Mouse (Mus musculus) layer of hippocampus, adult 18-20 months (tissue): ENCODE data around the gene Saxo1. TPM values are rescaled to one million over a fixed set of nuclear protein-coding genes. Genes with fewer than 3 reads are reported as not detected.
A peak's percentile ranks its signal among the peaks of the same experiment; 100 is the strongest.

Source experiments
- DNase-seq, 2 experiments: peaks; one replicate each; pipeline ENCODE4 v3.0.0; 2022; ENCODE audit warnings: low spot score in 2 of 2
- long read RNA-seq: library from polyadenylated mRNA; stranded (forward); transcript quantifications from one replicate; pipeline ENCODE4 v2.0.0, GENCODE M21; 2021
- total RNA-seq, 2 experiments: library from RNA; stranded (reverse); gene quantifications; 2 replicates each; pipeline ENCODE4 v1.2.3; 2021

Gene Saxo1
- not detected for total RNA-seq
- long read RNA-seq = 0 reads

DNA sequence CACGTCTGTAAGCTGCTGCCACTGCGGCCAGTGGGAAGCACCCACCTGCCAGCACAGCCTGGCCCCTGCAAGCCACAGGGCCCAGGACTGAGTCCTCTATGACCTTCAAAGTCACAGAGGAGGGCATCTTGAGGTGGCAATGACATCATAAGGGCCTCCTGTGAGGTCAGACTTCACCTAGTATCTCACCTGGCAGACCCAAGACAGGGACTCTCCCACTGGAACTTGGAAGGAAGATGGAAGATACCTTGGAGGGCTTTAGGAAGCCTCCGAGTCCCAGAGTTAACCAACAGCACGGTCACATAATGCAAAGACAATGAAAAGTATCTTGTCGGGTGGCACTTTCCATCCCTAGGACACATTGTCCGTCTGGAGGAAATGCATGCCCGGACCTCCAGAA lies at the start of gene Saxo1:
TSS of gene Saxo1 (minus strand) at position 101 of the 400 bp plus-strand sequence.
- DNase-seq = no peak

DNA sequence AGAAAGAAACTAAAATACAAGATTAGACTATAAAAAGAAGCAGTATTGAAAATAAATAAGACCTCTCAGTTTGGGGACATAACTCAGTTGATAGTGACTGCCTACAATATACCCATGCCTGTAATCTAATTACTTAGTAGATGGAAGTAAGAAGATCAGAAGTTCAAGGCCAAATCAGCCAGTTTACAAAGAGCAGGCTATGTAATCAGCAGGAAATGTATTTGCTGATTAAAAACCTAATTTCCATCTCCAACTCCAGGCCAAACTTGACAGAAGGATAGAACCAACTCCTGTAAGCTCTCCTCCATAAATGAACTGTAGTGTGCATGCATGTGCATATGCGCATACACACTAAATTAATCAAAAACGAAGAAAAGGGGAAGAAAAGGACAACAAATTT lies 33.2 kb upstream of the Saxo1 start:
- DNase-seq = no peak

DNA sequence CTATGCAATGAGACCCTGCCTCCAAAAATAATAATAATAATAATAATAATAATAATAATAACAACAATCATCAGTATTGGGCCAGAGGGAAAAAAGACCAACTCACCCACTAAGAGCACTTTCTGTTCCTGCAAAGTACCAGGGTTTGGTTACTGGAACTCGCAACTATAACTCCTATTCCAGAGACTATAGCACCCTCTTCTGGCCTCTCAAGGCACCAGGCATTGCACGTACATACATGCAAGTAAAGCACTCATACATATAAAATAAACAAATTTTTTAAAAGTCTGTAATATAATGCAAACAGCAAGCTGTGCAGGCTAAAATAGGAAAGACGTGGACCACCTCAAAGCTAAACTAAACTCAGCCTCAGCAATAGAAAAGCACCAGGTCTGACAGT lies 30.1 kb upstream of the Saxo1 start:
- DNase-seq = no peak

DNA sequence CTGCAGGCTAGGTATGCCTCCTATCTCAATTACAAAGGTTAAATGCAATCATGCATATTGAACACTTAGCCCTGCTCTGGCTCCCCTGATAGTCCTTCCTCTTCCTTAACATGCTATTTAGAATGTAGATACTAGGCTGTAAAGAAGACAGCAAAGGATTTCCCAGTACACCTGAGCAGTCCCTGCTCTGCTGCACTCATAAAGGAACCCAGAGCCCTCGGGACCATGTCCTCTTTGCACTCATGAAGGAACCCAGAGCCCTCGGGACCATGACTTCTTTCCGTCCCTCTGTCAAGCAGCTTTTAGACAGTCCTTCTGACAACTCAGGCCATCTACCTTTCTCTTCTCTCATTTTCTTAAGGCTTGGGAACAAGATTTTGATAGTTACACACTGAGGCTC lies 22.5 kb upstream of the Saxo1 start:
- no peak for DNase-seq

DNA sequence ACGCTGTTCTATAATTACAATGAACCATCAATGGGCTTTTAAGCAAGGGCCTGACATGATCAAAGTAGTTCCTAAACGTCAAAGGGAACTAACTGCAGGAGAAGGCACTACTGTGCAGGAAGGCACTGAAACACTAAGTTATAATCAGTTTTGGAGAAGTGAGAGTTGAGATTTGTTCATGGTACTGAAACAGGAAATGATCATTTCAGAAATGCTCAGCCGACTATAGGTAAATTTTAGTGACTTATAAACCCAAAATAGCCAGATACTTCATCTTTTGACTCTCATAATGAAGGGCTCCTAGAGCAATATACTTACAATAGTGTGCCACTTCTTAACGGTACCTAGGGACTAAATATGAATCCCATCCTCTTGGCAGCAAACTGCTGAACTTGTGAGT lies 21.9 kb upstream of the Saxo1 start:
- DNase-seq = no peak

DNA sequence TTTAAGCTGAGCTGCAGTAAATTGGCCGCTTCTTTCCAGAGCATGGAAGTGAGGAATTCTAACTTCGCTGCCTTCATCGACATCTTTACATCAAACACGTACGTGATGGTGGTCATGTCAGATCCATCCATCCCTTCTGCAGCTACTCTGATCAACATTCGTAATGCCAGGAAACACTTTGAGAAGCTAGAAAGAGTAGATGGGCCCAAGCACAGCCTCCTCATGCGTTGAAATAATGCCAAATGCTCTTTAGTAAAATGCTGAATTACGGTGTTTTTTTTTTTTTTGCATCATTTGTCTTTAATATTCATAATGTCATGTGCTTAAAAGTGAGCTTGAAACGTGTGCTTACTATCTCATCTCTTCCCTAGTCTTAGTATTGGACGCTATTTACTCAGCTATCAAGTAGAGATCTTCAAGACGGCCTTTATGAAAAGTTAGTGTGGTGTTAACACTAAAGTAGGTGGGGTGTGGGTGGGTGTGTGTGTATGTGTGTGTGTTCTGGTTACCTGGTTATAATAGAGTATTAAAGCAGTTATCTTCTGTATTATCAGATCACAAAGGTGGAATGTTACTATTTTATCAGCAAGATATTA lies 18.6 kb upstream of the Saxo1 start:
- DNase-seq = no peak

DNA sequence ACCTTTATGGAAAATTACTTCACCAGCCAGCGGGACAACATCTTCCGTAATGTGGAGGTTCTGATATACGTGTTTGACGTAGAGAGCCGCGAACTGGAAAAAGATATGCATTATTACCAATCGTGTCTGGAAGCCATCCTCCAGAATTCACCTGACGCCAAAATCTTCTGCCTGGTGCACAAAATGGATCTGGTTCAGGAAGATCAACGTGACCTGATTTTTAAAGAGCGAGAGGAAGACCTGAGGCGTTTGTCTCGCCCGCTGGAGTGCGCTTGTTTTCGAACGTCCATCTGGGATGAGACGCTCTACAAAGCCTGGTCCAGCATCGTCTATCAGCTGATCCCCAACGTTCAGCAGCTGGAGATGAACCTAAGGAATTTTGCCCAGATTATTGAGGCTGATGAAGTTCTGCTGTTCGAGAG lies 18.0 kb upstream of the Saxo1 start:
- DNase-seq = peak; percentile 18 to 34

DNA sequence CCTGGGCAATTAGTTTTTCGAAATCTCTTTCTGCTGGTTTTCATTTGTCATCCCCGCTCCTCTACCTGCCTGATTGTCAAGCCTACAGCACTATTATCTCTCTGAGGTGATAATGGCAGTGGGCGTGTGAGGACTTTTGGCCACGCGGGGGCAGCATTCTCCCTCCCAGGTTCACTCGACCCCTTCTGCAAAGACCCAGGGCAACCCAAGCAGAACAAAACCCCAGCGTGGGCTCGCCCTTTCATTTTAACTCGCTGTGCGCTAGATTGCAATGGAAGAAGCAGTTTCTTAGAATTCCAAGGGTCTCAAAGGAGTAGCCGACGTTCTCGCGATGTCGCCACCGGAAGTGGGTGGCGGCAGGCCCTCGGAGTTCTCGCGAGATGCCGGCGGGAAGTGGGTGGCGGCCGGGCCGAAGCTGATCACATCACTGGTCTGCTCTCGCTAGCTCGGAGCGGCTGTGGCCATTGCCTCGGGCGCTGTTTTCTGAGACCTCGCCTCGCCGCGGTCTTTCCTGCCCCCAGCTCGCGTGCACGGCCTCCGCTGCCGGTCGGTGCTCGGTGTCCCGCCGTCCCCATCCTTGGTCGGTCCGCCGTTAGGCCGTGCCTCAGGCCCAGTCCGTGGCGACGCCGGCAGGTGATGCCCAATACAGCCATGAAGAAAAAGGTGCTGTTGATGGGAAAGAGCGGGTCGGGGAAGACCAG lies 17.3 kb upstream of the Saxo1 start, which contains the start of gene Rraga:
TSS of gene Rraga (plus strand) at position 386 of the 701 bp plus-strand sequence.
- peak; percentile 89 to 95 for DNase-seq

DNA sequence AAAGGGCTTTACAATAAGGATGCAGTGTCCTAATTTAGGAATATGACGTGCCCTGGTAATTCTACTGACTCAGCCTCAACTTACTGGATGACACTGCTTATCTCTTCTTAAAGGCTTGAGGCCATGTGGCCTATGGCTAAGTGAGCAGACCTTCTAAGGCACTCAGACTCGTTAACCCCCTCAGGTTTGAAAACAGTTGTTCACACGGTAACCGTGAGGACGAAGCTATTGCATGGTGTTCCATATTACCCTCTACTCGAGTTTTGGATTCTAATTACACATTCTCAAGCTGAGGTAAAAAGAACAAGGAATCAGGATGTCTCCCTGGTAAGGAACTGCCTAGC lies 16.8 kb upstream of the Saxo1 start:
- DNase-seq = no peak

DNA sequence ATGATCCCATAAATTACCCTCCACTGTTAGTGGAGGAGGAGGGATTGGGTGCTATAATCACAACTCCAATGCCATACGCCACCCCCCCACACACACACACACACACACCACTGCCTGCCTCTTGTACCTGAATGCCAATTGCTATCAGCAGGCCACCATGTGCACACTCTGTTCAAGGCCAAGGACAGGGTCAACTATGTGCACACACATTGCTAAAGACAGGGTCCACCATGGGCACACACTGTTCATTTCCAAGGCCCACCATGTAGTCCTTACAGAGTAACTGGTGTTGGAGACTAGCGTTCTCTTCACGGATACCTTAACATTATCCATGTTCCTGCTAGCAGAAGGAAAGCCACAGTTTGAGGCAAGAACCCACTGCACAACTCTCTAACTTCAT lies 2.9 kb upstream of the Saxo1 start:
- no peak for DNase-seq

DNA sequence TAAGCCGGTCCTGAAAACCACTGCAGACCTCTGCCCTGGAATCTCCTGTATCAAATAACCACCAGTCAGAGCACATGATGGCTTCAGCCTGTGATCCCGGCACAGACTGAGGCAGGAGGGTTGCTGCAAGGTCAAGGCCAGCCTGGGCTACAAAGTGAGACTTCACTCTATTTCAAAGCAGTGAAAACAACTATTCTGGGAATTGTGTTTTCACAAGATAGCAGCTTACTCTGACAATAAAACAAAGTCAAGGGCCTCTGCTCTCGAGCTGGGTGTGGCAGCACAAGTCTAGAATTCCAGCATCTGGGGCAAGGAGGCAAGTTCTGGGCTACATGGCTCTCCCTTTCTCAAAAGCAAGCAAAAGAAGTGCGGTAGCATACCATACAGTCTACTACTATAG lies 878 bp upstream of the Saxo1 start:
- DNase-seq = no peak

DNA sequence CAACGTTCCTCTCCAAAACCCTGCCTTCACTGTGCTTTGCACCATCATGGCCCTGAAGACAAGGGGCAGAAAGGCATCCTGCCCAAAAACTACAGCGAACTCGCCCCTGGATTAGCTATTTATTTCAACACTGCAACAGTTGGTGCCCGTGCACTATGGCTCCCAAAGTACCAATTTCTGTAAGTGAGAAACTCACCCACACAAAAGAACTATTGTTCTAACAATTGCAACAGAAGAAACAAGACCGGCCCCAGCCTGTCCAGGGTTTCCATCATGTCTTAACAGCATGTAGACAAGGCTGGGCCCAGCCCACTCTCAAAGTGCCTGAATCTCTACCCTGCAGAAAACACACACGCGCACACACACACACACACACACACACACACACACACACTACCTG lies 757 bp downstream of the Saxo1 start:
- DNase-seq = no peak

DNA sequence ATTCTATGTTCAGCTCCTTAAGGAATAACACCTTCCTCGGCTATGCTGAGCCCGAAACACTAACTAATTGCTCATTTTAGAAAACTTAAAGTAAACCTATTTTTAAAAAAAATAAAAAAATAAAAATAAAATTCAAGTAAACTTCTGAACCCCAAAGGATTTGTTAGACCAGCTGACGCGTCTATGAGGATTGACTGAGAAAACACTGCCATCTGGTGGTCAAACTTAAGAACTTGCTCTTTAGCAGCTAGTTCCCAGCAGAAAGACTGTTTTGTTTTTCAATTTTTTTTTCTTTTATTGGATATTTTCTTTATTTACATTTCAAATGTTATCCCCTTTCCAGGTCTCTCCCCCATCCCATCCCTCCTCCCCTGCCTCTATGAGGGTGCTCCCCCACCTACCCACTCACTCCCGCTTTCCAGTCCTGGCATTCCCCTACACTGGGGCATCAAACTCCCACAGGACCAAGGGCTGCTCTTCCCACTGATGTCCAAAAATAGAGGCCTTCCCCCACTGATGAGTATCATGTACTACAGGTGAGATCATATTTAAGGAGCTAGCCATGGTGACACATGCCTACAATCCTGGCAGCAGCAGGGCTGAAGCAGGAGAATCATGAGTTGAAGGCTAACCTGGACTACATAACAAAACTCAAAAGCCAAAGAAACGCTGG lies 3.0 kb downstream of the Saxo1 start:
- no peak for DNase-seq

DNA sequence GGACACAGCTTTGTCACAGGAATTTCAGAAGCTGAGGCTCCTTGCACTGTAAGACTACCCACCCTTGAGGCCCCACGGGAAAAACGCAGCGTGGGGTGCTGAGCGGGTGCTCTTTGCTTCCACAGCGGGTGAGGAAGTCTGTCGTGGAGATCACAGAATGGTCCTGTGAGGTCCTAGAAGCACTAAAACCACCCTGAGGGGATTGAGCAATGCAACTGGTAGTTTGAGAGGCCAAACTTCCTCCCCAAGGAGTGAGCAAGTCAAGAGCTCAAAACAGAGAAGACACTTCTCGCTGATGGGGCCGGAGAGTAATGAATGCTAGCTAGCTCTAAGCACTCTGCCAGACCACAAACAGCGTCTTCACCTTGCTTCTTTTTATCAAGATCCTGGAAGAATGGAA lies 9.8 kb downstream of the Saxo1 start:
- no peak for DNase-seq

DNA sequence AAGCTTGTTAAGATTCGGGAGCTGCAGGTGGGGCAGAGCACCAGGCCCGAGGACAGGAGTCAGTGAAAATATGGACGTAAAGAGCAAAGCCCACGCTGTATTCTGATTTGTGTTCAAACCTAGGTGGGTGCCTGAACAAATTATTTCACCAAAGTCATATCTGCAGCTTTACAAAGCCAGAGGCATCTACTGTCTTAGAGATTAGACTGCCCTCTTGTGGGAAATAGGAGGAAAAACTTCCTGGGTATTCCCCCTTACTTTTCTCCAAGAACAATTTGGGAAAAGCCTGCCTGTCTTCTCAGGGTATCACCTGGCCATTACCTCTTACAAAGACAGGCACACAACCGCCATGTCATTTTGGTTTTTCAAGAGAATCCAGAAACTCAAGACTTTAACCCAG lies 12.5 kb downstream of the Saxo1 start:
- DNase-seq = peak in 1 of 2 experiments; percentile 32

DNA sequence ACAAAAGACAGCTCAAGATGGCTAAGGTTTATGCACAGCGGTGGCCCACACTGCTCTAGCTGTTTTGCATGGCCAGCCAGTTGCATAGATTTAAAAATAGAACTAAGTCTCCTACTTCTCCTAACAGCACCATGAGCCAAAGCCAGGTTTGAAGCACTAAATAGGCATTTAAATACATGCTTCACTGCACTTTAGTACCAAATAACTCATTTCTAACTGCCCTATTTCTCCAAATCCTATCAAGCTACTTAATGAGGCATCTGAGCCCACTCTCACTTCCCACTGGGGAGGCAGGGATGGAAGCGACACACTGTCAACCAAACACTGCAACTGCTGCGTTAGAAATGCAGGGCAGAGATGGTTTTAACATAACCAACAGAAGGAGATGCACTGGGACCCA lies 14.1 kb downstream of the Saxo1 start:
- no peak for DNase-seq

DNA sequence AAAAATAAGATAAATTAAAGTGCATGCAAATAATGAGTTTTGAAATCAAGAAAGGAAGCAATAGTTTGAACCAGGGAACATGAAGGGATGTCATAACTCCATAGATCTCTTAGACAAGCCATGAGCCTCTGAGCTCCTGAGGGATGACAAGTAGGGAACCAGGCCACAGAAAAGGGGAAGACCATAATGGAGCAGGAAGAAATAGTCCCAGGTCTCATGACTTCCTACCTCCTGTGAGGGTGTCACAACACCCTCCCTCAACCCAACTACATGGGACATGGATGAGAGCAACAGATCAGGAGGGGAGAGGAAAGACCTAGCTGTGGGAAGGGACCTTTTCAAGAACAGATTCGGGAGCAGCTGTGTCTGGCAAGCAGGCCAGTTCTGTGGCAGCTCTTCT lies 16.6 kb downstream of the Saxo1 start:
- no peak for DNase-seq

DNA sequence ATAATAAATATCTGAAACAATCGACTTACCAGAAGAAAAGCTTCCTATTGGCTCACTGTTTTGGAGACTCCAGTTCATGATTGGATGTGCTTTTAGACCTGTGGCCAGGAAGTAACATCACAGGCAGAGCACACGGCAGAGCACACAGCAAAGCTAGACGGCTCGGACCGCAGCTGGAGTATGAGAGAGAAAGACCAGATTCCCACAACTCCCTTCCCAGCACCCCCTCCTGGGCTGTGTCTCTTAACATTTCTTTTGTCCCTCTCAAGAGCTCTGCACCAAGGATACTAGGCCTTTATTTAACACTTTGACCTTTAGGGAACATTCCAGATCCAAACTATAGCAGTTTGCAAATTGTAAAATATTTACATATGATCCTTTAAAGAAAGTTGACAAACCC lies 19.2 kb downstream of the Saxo1 start:
- no peak for DNase-seq

DNA sequence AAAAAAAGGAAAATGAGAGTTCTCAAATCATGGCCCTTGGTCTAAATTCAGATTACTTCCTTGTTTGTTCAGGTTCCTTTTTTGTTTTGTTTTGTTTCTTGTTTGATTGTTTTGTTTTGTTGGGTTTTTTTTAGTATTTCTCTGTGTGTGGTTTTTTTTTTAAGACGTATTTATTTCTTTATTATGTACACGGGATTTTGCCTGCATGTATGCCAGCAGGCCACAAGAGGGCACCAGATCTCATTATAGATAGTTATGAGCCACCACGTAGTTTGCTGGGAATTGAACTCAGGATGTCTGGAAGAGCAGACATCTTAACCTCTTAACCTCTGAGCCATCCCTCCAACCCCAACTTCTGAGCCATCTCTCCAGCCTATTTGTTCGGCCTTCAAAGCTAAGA lies 20.2 kb downstream of the Saxo1 start:
- no peak for DNase-seq

DNA sequence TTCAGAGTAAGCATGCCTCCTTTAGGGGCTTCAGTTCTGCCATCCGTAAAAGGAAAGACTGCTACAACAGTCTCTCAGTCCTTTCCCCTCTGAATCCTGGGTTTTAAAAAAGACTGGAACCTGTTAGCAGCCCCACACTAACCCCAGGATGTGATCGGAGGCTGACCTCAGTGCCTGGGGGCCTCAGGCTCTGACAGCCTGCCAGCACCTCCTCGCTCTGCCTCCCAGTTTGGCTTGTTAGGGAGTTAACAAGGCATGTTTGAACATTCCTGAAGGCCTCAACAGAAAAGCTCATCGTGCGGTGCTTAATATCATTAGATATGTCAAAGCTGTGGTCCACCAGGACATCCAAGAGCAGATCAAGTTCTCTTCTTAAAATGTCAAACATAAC lies 24.0 kb downstream of the Saxo1 start:
- DNase-seq = no peak

DNA sequence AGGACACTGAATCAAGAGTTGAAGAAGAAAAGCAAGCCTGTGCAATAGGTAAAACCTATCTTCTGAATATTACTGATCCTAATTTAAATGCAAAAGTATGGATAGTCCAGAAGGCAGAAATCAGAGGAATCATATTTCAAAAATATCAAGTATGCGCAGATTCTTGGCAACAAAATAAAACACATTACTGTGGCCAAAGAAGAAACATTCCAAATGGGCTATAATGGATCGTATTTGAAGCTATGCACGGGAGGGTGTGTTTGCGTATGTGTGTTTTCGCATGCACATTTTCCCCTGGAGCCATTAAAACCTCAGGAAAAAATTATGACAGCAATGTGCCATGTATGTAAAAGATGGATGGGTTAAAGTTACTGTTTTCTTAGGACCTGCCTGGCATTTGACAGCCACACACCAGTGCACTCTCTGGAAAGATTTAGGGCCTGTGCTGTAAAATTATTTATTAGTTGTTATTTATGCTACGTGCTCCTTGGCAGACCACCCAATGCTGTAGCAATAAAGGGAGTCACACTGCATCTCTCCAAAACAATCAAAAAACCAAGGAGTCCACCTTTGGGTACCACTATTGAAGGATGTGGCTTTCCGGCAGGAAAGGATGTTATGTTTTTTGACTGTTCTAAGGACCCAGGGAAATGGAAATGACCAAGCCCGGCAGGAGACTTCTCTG lies 24.6 kb downstream of the Saxo1 start:
- no peak for DNase-seq

DNA sequence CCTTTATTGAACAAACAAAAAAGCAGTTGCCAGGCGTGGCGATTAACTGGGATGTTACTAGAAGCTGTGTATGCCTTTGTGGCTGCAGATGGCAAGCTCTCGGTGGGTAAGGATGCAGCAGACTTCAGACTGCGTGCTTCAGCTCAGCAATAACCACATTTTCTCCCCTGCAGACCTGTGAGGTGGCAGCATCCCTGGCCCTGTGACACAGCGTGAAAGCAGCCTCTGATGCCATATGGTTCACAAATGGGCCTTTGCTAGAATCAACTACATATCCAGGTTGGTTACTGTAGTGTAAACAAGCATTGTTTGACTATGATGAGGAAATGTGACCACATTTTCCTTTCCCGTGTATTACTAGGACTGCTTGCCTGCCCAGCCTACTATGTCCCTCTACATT lies 29.0 kb downstream of the Saxo1 start:
- DNase-seq = no peak
